Mouse (Mus musculus) thymus, postnatal 10 days (tissue): ENCODE measurements around the gene Akr7a5.

ENCODE experiments used
- DNase-seq, 2 experiments: peaks; one replicate each; pipeline ENCODE4 v3.0.0; 2021; ENCODE audit warnings: low spot score in 2 of 2

Gene Akr7a5

GRCm38 (mm10) chr4:139352832-139353231 lies 42.3 kb downstream of the Akr7a5 start:
- DNase-seq = no peak

DNA sequence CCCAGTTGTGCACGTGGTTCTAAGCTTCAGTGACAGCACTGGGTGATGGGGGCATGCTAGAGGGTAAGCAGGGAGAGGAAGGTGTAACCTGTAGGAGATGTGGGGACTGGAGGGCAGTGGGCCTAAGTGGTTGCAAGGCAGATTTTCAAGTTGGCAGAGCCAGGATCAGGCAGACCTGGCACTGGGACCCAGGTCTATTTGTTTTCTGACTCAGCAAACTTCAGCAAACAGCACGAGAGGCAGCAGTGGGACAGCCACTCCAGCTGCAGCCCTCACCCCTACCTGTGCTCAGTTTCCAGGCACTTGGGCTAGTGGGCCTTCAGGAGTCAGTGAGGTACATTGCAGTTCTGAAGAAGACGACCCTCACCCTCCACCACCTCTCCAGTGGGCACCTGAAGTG lies 46.7 kb downstream of the Akr7a5 start:
- DNase-seq = no peak

DNA sequence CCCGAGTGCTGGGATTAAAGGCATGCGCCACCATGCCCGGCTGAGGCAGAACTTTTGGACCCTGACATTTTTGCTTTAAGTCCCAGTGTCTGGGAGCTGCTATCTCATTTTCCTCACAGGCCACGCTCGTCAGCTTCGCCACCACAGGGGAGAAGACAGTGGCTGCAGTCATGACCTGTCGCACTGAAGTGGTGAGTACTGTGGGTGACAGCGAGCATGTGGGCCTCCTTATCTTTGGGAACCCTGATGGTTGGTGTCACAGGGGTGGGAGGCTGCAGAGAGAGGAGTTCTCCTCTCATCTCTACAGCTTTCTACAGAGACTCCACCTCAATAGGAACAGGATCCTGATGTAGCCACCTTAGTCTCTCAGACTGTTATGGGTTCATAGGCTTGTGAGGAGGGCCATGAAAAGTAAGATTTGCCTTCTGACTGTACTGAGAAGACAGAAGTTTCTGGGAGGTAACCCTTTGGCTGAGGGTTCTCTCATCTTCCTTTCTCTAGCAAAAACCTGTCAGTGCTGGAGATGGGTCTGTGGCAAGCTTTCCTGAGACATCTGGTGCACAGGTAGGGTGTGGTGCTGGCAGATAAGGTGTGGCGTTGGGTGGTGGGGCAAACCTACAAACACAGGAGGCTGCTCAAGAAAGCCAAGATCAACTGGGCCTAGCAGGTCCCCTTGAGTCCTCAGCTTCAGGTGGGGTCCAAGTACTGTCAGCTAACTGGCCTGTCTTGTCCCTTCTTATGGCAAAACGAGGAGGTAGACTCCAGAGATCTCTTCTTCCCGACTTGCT lies 50.4 kb downstream of the Akr7a5 start:
- DNase-seq = no peak

DNA sequence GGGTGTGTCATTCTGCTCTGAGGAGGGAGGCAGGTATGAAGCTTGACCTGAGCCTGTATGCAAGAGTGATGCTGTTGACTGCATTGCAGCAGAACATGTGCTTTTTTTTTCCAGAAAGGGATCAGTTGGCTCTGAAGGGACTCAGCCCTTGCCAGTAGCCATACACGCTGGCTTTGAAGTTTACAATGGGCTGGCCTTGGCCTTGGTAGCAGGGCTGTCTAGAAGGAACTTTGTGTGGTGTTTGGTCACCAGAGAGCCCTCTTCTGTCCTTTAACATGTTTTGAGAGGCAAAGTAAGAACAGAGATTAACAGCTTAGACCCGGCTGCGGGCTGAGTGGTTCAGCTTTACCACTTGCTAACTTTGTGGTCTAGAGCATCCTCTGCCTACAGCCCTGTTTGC lies 56.8 kb downstream of the Akr7a5 start:
- DNase-seq = no peak
